Mouse (Mus musculus): ENCODE data around the gene Gm4133.
"Not testable (repeated sequence)": the region's sequence is repeated elsewhere in the genome, so short reads cannot be mapped to it uniquely, and the experiment has no call there.

Gene Gm4133

DNA sequence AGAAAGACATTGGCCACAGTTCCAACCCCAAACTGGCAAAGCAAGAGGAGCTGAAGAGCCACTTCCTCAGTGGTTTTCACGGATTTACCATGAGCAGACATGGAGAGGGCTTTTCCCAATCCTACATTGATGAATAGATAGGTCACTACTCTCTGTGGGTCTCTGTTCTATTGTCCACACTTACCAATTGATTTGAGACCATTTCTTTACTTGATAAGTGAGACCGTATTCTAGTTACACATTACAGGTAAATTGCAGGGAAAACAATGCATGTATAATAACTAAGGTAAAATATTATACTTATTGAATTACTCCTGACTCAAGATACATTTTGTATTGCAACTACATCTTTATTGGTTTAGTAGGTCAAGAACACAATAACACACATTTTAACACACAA lies at the start of gene Gm4133:
Gene Gm4133 (minus strand): TSS at position 101 of the 400 bp plus-strand sequence.
- not testable (repeated sequence) for DNase-seq

DNA sequence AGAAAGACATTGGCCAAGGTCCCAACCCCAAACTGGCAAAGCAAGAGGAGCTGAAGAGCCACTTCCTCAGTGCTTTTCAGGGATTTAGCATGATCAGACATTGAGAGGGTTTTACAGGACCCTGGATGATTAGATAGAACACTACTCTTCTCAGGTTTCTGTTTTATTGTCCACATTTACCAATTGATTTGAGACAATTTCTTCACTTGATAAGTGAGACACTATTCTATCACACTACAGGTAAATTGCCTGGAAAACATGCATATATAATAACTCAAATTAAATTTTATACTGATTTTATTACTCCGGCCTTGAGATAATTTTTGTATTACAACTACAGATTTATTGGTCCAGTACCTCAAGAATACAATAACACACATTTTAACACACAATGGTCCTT lies 41.4 kb upstream of the Gm4133 start, which contains the start of gene Gm5728:
Gene Gm5728 (minus strand): TSS at position 101 of the 400 bp plus-strand sequence.
- DNase-seq = not testable (repeated sequence)

Data from spleen, adult 18-20 months (tissue).